In the genomic region with DNA sequence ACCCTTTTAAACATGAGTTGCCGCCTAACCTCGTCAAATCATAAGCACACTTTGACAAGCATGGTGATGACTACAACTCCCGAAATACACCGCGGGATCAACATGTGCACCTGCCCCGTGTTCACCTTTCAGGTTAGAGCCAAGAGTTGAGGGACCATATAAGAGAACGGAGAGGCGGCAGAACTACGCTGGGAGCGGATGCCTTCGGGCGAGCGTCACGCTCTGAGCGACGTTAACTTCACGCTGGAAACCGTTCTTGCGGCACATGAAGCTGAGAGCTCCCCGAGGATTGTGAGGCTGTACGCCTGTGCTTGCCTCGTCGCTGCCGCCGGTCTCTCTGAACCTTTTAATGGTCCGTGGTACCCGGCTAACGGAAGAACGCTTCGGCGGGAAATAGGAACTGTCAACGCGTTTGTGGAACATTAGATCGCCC, we compare ENCODE assay signal across 8 mouse cellular contexts. TPM values are rescaled to one million over a fixed set of nuclear protein-coding genes. Genes with fewer than 3 reads are reported as not detected.
DNase-seq lines count a peak whose midpoint lies in the region; ATAC-seq and TF ChIP-seq lines count a peak whose summit lies in the region.

No protein-coding gene starts in this region.

- no peaks in the 10 kb centered on the region for H3K4me1 ChIP-seq in hindbrain, postnatal 0 days (ENCODE audit: insufficient read depth, low read length)

- H3K4me2 ChIP-seq in hindbrain, postnatal 0 days (ENCODE audit: low read depth, low read length) = peak overlapping the region; percentile 98

- peak overlapping the region; percentile 100 for H3K4me3 ChIP-seq in hindbrain, postnatal 0 days (ENCODE audit: low read length)

- H3K9ac ChIP-seq in hindbrain, postnatal 0 days (replicated peaks; ENCODE audit: low read length) = peak overlapping the region; percentile 99

- no peaks in the 10 kb centered on the region for H3K36me3 ChIP-seq in hindbrain, postnatal 0 days (ENCODE audit: insufficient read depth, low read length)

- TF ChIP-seq CTCF in hindbrain, postnatal 0 days (IDR thresholded peaks at IDR 0.05; ENCODE audit: low read depth) = no peak

- WGBS in hindbrain, postnatal 0 days = 1% methylated on average over 34 of the region's 34 CpGs

- peak; percentile 18 for DNase-seq in WW6 (ENCODE audit: low read depth, low spot score)
- peak; percentile 68 to 76 for DNase-seq in cerebellum, postnatal 25 days
- DNase-seq in gastrocnemius, adult 18-20 months (ENCODE audit: low spot score) = peak; percentile 49
- DNase-seq in hindbrain, postnatal 0 days (ENCODE audit: low spot score) = peak; percentile 77
- peak; percentile 50 to 59 for DNase-seq in left cerebral cortex, adult 8-10 months (ENCODE audit: low spot score in 2 of 2)
- DNase-seq in right cerebral cortex, adult 18-20 months = peak; percentile 75
- DNase-seq in urinary bladder, adult 2 months (ENCODE audit: low spot score) = peak; percentile 42

- peak; percentile 35 for ATAC-seq in hindbrain, postnatal 0 days
- peak; percentile 29 for ATAC-seq in megakaryocyte, adult 5-6 weeks (ENCODE audit: poor library complexity, severe bottlenecking)

- no peaks in the 10 kb centered on the region for H3K9me3 ChIP-seq in hindbrain, postnatal 0 days (ENCODE audit: low read length)

- peak overlapping the region; percentile 99 for H3K27ac ChIP-seq in hindbrain, postnatal 0 days

- H3K27me3 ChIP-seq in hindbrain, postnatal 0 days (ENCODE audit: insufficient read depth, low read length) = no peaks in the 10 kb centered on the region

RNA-seq across cellular contexts. Expression of a gene that starts 0.7 kb away (rescaled TPM):
- 10 to 100 TPM; 23.0 to 25.2 TPM for total RNA-seq in gastrocnemius, adult 18-20 months (2021)
- 31.2 and 37.1 TPM in 2 replicates for total RNA-seq in hindbrain, postnatal 0 days (2014; rRNA removed)
- 53.9 and 56.0 TPM in 2 replicates for polyA plus RNA-seq in hindbrain, postnatal 0 days (2015; fragmentation: Nextera tagmentation; extraction: Ambion mirVana)
- 10 to 100 TPM; 49.1 to 62.8 (median 53.2) TPM for total RNA-seq in left cerebral cortex, adult 8-10 months (2022)
- total RNA-seq in megakaryocyte, adult 5-6 weeks (2015) = 89.9 and 105 TPM in 2 replicates
- 162 and 172 TPM in 2 replicates for total RNA-seq in megakaryocyte, adult 5-6 weeks (2017)
- polyA plus RNA-seq in urinary bladder, adult 2 months (2012; rRNA removed) = 18.7 and 24.7 TPM in 2 replicates

RNA-seq across cellular contexts. Expression of a gene that starts 41.4 kb away (rescaled TPM):
- total RNA-seq in gastrocnemius, adult 18-20 months (2021) = 10 to 100 TPM; 14.4 to 15.7 TPM
- total RNA-seq in hindbrain, postnatal 0 days (2014; rRNA removed) = 40.4 and 42.8 TPM in 2 replicates
- 20.9 and 23.0 TPM in 2 replicates for polyA plus RNA-seq in hindbrain, postnatal 0 days (2015; fragmentation: Nextera tagmentation; extraction: Ambion mirVana)
- total RNA-seq in left cerebral cortex, adult 8-10 months (2022) = 10 to 100 TPM; 17.2 to 22.6 (median 20.9) TPM
- total RNA-seq in megakaryocyte, adult 5-6 weeks (2015) = 39.8 and 41.3 TPM in 2 replicates
- 39.0 and 39.9 TPM in 2 replicates for total RNA-seq in megakaryocyte, adult 5-6 weeks (2017)
- 16.8 and 23.0 TPM in 2 replicates for polyA plus RNA-seq in urinary bladder, adult 2 months (2012; rRNA removed)

Comparison
In these comparisons a context has a peak if more than half of its experiments do, and no peak if none do; other contexts are left out.
1. Peak in every context shown above with its lines: DNase-seq, ATAC-seq, H3K4me3 ChIP-seq and H3K27ac ChIP-seq.
2. DNase-seq: peak in every context shown above with its lines; median percentile 77 in hindbrain, postnatal 0 days; 75 in right cerebral cortex, adult 18-20 months; 72 in cerebellum, postnatal 25 days; 54 in left cerebral cortex, adult 8-10 months; 49 in gastrocnemius, adult 18-20 months; 42 in urinary bladder, adult 2 months; 18 in WW6.